Mouse (Mus musculus): ENCODE data around the gene Immp2l.

DNA sequence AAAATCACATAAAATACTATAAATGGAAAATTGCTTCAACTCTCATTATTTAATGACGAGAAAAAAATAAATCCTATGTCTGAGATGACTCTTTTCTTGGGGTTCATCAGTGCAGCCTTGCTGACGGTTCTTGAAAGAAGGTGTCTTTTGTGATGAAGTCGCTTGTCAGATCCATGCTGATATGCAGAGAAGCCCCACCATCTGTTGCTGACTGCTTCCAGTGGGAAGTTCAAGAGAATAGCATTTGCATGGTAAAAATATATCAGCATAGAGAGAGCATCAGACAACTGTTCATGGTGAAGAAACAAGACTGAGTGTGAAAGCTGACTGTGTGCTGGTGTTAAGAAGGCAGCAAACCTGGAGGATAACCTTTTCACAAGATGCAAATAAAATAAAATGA is 719.0 kb downstream of the Immp2l start:
- TF ChIP-seq GATA1 (IDR thresholded peaks at IDR 0.05; ENCODE audit: borderline replicate concordance, low read length) (no peak), FLI1 (IDR thresholded peaks at IDR 0.05; ENCODE audit: low read length) (no peak)
